29 mouse cellular contexts compared by ENCODE assay signal in the genomic region with DNA sequence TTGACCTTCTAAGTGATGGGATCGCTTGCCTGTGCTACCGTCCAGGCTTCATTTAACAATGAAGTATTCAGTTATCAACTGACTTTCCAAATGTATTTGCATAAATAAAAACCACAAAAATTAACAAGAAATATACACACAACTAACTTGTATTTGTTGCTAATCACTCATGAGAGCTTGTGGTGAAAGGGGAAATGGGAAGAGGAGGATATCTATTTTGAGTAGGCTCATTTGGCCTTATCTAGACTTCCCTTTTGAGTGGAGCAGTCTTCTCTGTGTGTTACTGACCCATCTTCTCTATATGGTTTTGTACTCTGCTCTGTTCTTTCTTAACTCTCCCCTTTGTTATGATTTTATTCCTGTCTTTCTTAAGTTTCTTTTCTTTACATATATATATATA. TPM values are rescaled to one million over a fixed set of nuclear protein-coding genes. Genes with fewer than 3 reads are reported as not detected.
"Had no signal": no experiment of that assay in that cellular context is flagged by ENCODE, and none has a peak within 500 bp of the region (broad histone marks: within the 10 kb centered on the region; RNA-seq: fewer than 3 reads in every experiment).

No protein-coding gene starts in this region.

- H3K27me3 ChIP-seq: limb, embryonic 12.5 days; limb, embryonic 15.5 days; lung, embryonic 15.5 days; midbrain, embryonic 13.5 days; neural tube, embryonic 13.5 days had no signal

- H3K4me2 ChIP-seq: limb, embryonic 12.5 days; limb, embryonic 15.5 days; midbrain, embryonic 13.5 days had no signal

- H3K4me3 ChIP-seq: limb, embryonic 12.5 days; limb, embryonic 15.5 days; lung, embryonic 15.5 days; midbrain, embryonic 13.5 days; myocyte; neural tube, embryonic 13.5 days had no signal

- DNase-seq: kidney, adult 18-20 months; kidney, adult 9 months; kidney, postnatal 14 days; kidney, postnatal 4 days; left cerebral cortex, postnatal 4 days; lung, adult 18-20 months; lung, postnatal 14 days; lung, postnatal 4 days; retina, postnatal 1 day; right cerebral cortex, postnatal 25 days; thymus, adult 18-20 months; thymus, postnatal 36 days had no signal

- H3K4me1 ChIP-seq: limb, embryonic 12.5 days; limb, embryonic 15.5 days had no signal

- H3K9ac ChIP-seq: limb, embryonic 12.5 days; limb, embryonic 15.5 days; liver, embryonic 14.5 days; lung, embryonic 15.5 days; midbrain, embryonic 13.5 days; neural tube, embryonic 13.5 days had no signal

- H3K36me3 ChIP-seq: limb, embryonic 12.5 days; limb, embryonic 15.5 days; lung, embryonic 15.5 days; midbrain, embryonic 13.5 days; neural tube, embryonic 13.5 days had no signal

- H3K27ac ChIP-seq: limb, embryonic 12.5 days; limb, embryonic 15.5 days; liver, embryonic 14.5 days; lung, embryonic 15.5 days; midbrain, embryonic 13.5 days; neural tube, embryonic 13.5 days had no signal

- ATAC-seq: intestine, embryonic 16.5 days; midbrain, embryonic 13.5 days; midbrain, embryonic 16.5 days had no signal

- H3K9me3 ChIP-seq: limb, embryonic 12.5 days; limb, embryonic 15.5 days; lung, embryonic 15.5 days; midbrain, embryonic 13.5 days; neural tube, embryonic 13.5 days had no signal

RNA-seq across cellular contexts. Expression of a gene that starts 41.8 kb away (rescaled TPM):
- total RNA-seq: layer of hippocampus, adult 18-20 months; layer of hippocampus, postnatal 14 days; left cerebral cortex, adult 8-10 months; left cerebral cortex, postnatal 14 days; left cerebral cortex, postnatal 4 days; megakaryocyte-erythroid progenitor cell, adult 5-6 weeks; monocyte, adult 5-6 weeks had no signal
- polyA plus RNA-seq: liver, embryonic 14.5 days; myocyte; spleen, adult 2 months; testis, adult 2 months had no signal
